Mouse (Mus musculus): ENCODE results near the gene Olfr332. TPM values are rescaled to one million over a fixed set of nuclear protein-coding genes. Genes with fewer than 3 reads are reported as not detected.

The Olfr332 gene
- polyA plus RNA-seq, 1 experiment from 2014 or later = not detected

Other genes starting within 250 kb of the Olfr332 start
- 2.5 and 2.8 TPM in 2 replicates for gene 4930438A08Rik, start 217.8 kb downstream of the Olfr332 start, polyA plus RNA-seq (2015; fragmentation: Nextera tagmentation; extraction: Ambion mirVana)
- 33.3 and 36.4 TPM in 2 replicates for gene Zfp692, start 185.5 kb downstream of the Olfr332 start, polyA plus RNA-seq (2015; fragmentation: Nextera tagmentation; extraction: Ambion mirVana)
- 42.3 and 43.2 TPM in 2 replicates for gene Zfp672, start 162.2 kb downstream of the Olfr332 start, polyA plus RNA-seq (2015; fragmentation: Nextera tagmentation; extraction: Ambion mirVana)
- 36.8 and 39.9 TPM in 2 replicates for gene Sh3bp5l, start 161.8 kb downstream of the Olfr332 start, polyA plus RNA-seq (2015; fragmentation: Nextera tagmentation; extraction: Ambion mirVana)
- 0.21 TPM in 1 of 2 replicates, not detected in the other for gene Lypd8, start 113.5 kb downstream of the Olfr332 start, polyA plus RNA-seq (2015; fragmentation: Nextera tagmentation; extraction: Ambion mirVana)
- gene 1810065E05Rik, start 71.4 kb downstream of the Olfr332 start, polyA plus RNA-seq (2015; fragmentation: Nextera tagmentation; extraction: Ambion mirVana) = not detected in 2 replicates
- not detected in 2 replicates for gene Gm12253, start 60.0 kb downstream of the Olfr332 start, polyA plus RNA-seq (2015; fragmentation: Nextera tagmentation; extraction: Ambion mirVana)
- not detected in 2 replicates for gene Lypd9, start 39.6 kb downstream of the Olfr332 start, polyA plus RNA-seq (2015; fragmentation: Nextera tagmentation; extraction: Ambion mirVana)
- gene Olfr30, start 30.3 kb downstream of the Olfr332 start, polyA plus RNA-seq (2015; fragmentation: Nextera tagmentation; extraction: Ambion mirVana) = not detected in 2 replicates
- not detected in 2 replicates for gene Olfr331, start 10.0 kb upstream of the Olfr332 start, polyA plus RNA-seq (2015; fragmentation: Nextera tagmentation; extraction: Ambion mirVana)
- not detected in 2 replicates for gene Olfr330, start 42.3 kb upstream of the Olfr332 start, polyA plus RNA-seq (2015; fragmentation: Nextera tagmentation; extraction: Ambion mirVana)
- gene Olfr329-ps, start 53.9 kb upstream of the Olfr332 start, polyA plus RNA-seq (2015; fragmentation: Nextera tagmentation; extraction: Ambion mirVana) = not detected in 2 replicates
- not detected in 2 replicates for gene Olfr328, start 63.1 kb upstream of the Olfr332 start, polyA plus RNA-seq (2015; fragmentation: Nextera tagmentation; extraction: Ambion mirVana)
- gene Olfr224, start 78.0 kb upstream of the Olfr332 start, polyA plus RNA-seq (2015; fragmentation: Nextera tagmentation; extraction: Ambion mirVana) = not detected in 2 replicates
- gene Olfr325, start 85.2 kb upstream of the Olfr332 start, polyA plus RNA-seq (2015; fragmentation: Nextera tagmentation; extraction: Ambion mirVana) = not detected in 2 replicates
- not detected in 2 replicates for gene Olfr324, start 102.6 kb upstream of the Olfr332 start, polyA plus RNA-seq (2015; fragmentation: Nextera tagmentation; extraction: Ambion mirVana)
- gene 2210407C18Rik, start 123.5 kb upstream of the Olfr332 start, polyA plus RNA-seq (2015; fragmentation: Nextera tagmentation; extraction: Ambion mirVana) = not detected in 2 replicates
- not detected in 2 replicates for gene Olfr323, start 137.9 kb upstream of the Olfr332 start, polyA plus RNA-seq (2015; fragmentation: Nextera tagmentation; extraction: Ambion mirVana)
- gene Trim58, start 147.9 kb upstream of the Olfr332 start, polyA plus RNA-seq (2015; fragmentation: Nextera tagmentation; extraction: Ambion mirVana) = not detected in 2 replicates
- not detected in 2 replicates for gene Olfr322, start 166.2 kb upstream of the Olfr332 start, polyA plus RNA-seq (2015; fragmentation: Nextera tagmentation; extraction: Ambion mirVana)
- not detected in 2 replicates for gene Olfr320, start 188.5 kb upstream of the Olfr332 start, polyA plus RNA-seq (2015; fragmentation: Nextera tagmentation; extraction: Ambion mirVana)
- not detected in 2 replicates for gene Olfr319, start 206.6 kb upstream of the Olfr332 start, polyA plus RNA-seq (2015; fragmentation: Nextera tagmentation; extraction: Ambion mirVana)
- not detected in 2 replicates for gene Olfr318, start 231.5 kb upstream of the Olfr332 start, polyA plus RNA-seq (2015; fragmentation: Nextera tagmentation; extraction: Ambion mirVana)
- gene Olfr317, start 246.7 kb upstream of the Olfr332 start, polyA plus RNA-seq (2015; fragmentation: Nextera tagmentation; extraction: Ambion mirVana) = not detected in 2 replicates

Data from limb, embryonic 15.5 days (tissue).